Mouse (Mus musculus) lung, postnatal 0 days (tissue): Measurements from ENCODE around the gene Bcar3.

Source experiments
- CTCF ChIP-seq: IDR thresholded peaks from 2 replicates; pipeline ENCODE4 v1.5.1; 2016; ENCODE audit warnings: antibody characterized with exemption, mild to moderate bottlenecking
- EP300 ChIP-seq: IDR thresholded peaks from 2 replicates; pipeline ENCODE4 v1.6.1; 2016; ENCODE audit warnings: antibody characterized with exemption, mild to moderate bottlenecking, control low read depth

GRCm38 (mm10) chr3:122316621-122317020 is 22.7 kb downstream of the Bcar3 start:
- TF ChIP-seq CTCF (no peak), EP300 (peak; percentile 39; the same call in 1 of the 2 replicates)
